Mouse (Mus musculus) brain, embryonic 14.5 days (tissue): Measurements from ENCODE around the gene Hba-x.

Source experiments
- CTCF ChIP-seq: fragments of 200-500 bp; IDR thresholded peaks from 2 replicates; pipeline ENCODE4 v1.5.1; 2012; ENCODE audit warnings: inconsistent platforms, mild to moderate bottlenecking, moderate library complexity, borderline replicate concordance; ENCODE audit not compliant: insufficient read depth, insufficient read length; ENCODE audit errors: extremely low read depth
- POLR2A ChIP-seq: fragments of 200-500 bp; IDR thresholded peaks from 2 replicates; pipeline ENCODE4 v1.6.1; 2012; ENCODE audit warnings: mild to moderate bottlenecking, inconsistent platforms, borderline replicate concordance; ENCODE audit not compliant: poor library complexity, insufficient read depth, insufficient read length, severe bottlenecking; ENCODE audit errors: extremely low read depth

DNA sequence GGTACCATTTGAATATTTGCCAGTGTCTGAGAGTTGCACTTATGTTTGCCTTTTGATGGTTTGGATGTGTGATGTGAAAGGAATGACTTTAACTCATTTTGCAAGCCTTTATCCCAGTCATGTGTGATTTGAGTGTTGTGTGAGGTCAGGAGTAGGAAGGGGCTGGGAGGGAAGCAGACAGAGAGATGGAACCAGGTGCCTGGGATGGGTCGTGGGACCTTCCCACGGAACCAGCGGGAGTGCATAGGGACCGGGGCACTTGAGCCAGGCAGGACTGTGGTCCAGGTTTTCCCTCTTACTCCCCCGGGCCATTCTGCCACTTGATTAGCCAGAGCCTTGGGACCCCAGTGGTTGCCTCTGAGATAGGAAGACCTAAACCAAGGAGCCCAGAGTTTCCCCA lies 8.2 kb upstream of the Hba-x start:
- no peak for TF ChIP-seq CTCF
- TF ChIP-seq POLR2A: no peak
